In the genomic region with DNA sequence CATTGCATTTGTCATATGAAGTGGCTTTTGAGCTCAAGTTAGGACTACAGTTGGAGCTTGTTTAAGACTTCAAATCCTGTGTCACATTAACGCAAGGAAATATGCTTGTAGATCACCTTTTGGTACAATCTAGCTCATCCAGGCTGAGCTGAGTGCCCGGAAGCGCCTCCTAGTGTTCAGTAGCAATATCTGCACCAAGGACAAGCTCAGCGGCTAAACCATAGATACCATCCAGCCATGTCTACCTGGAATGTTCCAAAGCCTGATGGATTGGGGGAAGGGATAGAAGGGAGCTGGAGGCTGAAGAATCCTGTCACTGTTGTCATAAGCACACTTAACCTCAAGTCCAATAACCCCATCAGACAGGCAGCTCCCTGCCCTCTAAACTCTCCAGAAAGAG, we compare ENCODE assay signal across 9 mouse cellular contexts.
DNase-seq lines count a peak whose midpoint lies in the region; ATAC-seq and TF ChIP-seq lines count a peak whose summit lies in the region.
"Had no signal": no experiment of that assay in that cellular context is flagged by ENCODE, and none has a peak within 500 bp of the region (broad histone marks: within the 10 kb centered on the region; RNA-seq: fewer than 3 reads in every experiment).

No protein-coding gene starts in this region.

- no peaks in the 10 kb centered on the region for H3K27me3 ChIP-seq in limb, embryonic 11.5 days (ENCODE audit: control insufficient read depth, insufficient read depth, low read length)
- no peaks in the 10 kb centered on the region for H3K27me3 ChIP-seq in limb, embryonic 10.5 days (ENCODE audit: low read depth, poor library complexity, severe bottlenecking)
- no peaks in the 10 kb centered on the region for H3K27me3 ChIP-seq in lung, embryonic 14.5 days (ENCODE audit: insufficient read depth, low read length)

- no peaks in the 10 kb centered on the region for H3K4me1 ChIP-seq in limb, embryonic 11.5 days (ENCODE audit: control insufficient read depth, insufficient read depth, low read length)
- peaks cover 6% of the 10 kb centered on the region for H3K4me1 ChIP-seq in limb, embryonic 10.5 days
- no peaks in the 10 kb centered on the region for H3K4me1 ChIP-seq in lung, embryonic 14.5 days (ENCODE audit: insufficient read depth)
- H3K4me1 ChIP-seq: megakaryocyte, embryonic 14.5 days had no signal

- TF ChIP-seq CTCF in lung, embryonic 14.5 days (IDR thresholded peaks at IDR 0.05; ENCODE audit: low read depth) = peak; percentile 73

- no peak overlapping the region for H3K9ac ChIP-seq in limb, embryonic 11.5 days (ENCODE audit: low read length)
- no peak overlapping the region for H3K9ac ChIP-seq in lung, embryonic 14.5 days

- no peak overlapping the region for H3K4me3 ChIP-seq in limb, embryonic 11.5 days (ENCODE audit: low read depth, low read length)
- H3K4me3 ChIP-seq in limb, embryonic 10.5 days = no peak overlapping the region
- no peak overlapping the region for H3K4me3 ChIP-seq in lung, embryonic 14.5 days (ENCODE audit: low read depth, low read length)
- H3K4me3 ChIP-seq: megakaryocyte, embryonic 14.5 days had no signal

- H3K9me3 ChIP-seq in limb, embryonic 11.5 days (ENCODE audit: control insufficient read depth, low read length) = no peaks in the 10 kb centered on the region
- no peaks in the 10 kb centered on the region for H3K9me3 ChIP-seq in limb, embryonic 10.5 days (replicated peaks)
- H3K9me3 ChIP-seq in lung, embryonic 14.5 days (ENCODE audit: low read depth, low read length) = no peaks in the 10 kb centered on the region
- H3K9me3 ChIP-seq: megakaryocyte, embryonic 14.5 days had no signal

- H3K36me3 ChIP-seq in limb, embryonic 11.5 days (ENCODE audit: control insufficient read depth, insufficient read depth, low read length) = no peaks in the 10 kb centered on the region
- no peaks in the 10 kb centered on the region for H3K36me3 ChIP-seq in limb, embryonic 10.5 days
- no peaks in the 10 kb centered on the region for H3K36me3 ChIP-seq in lung, embryonic 14.5 days (ENCODE audit: insufficient read depth)

- peak; percentile 51 to 62 for DNase-seq in cerebellum, postnatal 10 days
- DNase-seq in cerebellum, adult 8-10 months = no peak
- peak; percentile 29 for DNase-seq in limb, embryonic 11.5 days (ENCODE audit: low spot score)
- DNase-seq in limb, embryonic 10.5 days (ENCODE audit: low spot score) = no peak
- DNase-seq in MN1 (ENCODE audit: low spot score) = peak; percentile 21
- peak; percentile 49 for DNase-seq in lung, embryonic 14.5 days
- no peak for DNase-seq in right cerebral cortex, postnatal 14 days

- no peak overlapping the region for H3K27ac ChIP-seq in limb, embryonic 11.5 days (replicated peaks; ENCODE audit: low read depth, low read length)
- no peak overlapping the region for H3K27ac ChIP-seq in limb, embryonic 10.5 days
- H3K27ac ChIP-seq in lung, embryonic 14.5 days (ENCODE audit: low read depth) = no peak overlapping the region

- ATAC-seq in limb, embryonic 11.5 days (ENCODE audit: insufficient number of reproducible peaks, low FRiP score, low TSS enrichment, low read depth) = no peak
- ATAC-seq in lung, embryonic 14.5 days (ENCODE audit: insufficient read depth) = no peak
- ATAC-seq in monocyte, adult 5-6 weeks (replicated peaks; ENCODE audit: insufficient number of reproducible peaks, low FRiP score, low TSS enrichment, poor library complexity, severe bottlenecking) = no peak

- 40% methylated on average over 4 of the region's 4 CpGs for WGBS in limb, embryonic 11.5 days
- 38% methylated on average over 4 of the region's 4 CpGs for WGBS in limb, embryonic 10.5 days
- 31% methylated on average over 4 of the region's 4 CpGs for WGBS in lung, embryonic 14.5 days

- no peak overlapping the region for H3K4me2 ChIP-seq in limb, embryonic 11.5 days (ENCODE audit: low read depth, severe bottlenecking)
- no peak overlapping the region for H3K4me2 ChIP-seq in lung, embryonic 14.5 days

Comparison
In these comparisons a context has a peak if more than half of its experiments do, and no peak if none do; other contexts are left out.
1. DNase-seq: peak in cerebellum, postnatal 10 days (2 of 2), limb, embryonic 11.5 days (single experiment), MN1 (single experiment) and lung, embryonic 14.5 days (single experiment); none in cerebellum, adult 8-10 months (single experiment), limb, embryonic 10.5 days (single experiment) and right cerebral cortex, postnatal 14 days (single experiment).